Mouse (Mus musculus) thymus, adult 2 months (tissue): ENCODE results near the gene Gm815.

Experiments
- CTCF ChIP-seq: fragments of 200-500 bp; IDR thresholded peaks from 2 replicates; pipeline ENCODE4 v1.5.1; 2012; ENCODE audit warnings: mild to moderate bottlenecking, control low read depth, low read length, moderate library complexity, borderline replicate concordance; ENCODE audit not compliant: control insufficient read depth, poor library complexity, insufficient read depth; ENCODE audit errors: extremely low read depth
- POLR2A ChIP-seq: fragments of 200-500 bp; IDR thresholded peaks from 2 replicates; pipeline ENCODE4 v1.6.1; 2012; ENCODE audit warnings: mild to moderate bottlenecking, low read length, control low read depth, moderate library complexity; ENCODE audit not compliant: control insufficient read depth, poor library complexity, insufficient read depth; ENCODE audit errors: extremely low read depth

DNA sequence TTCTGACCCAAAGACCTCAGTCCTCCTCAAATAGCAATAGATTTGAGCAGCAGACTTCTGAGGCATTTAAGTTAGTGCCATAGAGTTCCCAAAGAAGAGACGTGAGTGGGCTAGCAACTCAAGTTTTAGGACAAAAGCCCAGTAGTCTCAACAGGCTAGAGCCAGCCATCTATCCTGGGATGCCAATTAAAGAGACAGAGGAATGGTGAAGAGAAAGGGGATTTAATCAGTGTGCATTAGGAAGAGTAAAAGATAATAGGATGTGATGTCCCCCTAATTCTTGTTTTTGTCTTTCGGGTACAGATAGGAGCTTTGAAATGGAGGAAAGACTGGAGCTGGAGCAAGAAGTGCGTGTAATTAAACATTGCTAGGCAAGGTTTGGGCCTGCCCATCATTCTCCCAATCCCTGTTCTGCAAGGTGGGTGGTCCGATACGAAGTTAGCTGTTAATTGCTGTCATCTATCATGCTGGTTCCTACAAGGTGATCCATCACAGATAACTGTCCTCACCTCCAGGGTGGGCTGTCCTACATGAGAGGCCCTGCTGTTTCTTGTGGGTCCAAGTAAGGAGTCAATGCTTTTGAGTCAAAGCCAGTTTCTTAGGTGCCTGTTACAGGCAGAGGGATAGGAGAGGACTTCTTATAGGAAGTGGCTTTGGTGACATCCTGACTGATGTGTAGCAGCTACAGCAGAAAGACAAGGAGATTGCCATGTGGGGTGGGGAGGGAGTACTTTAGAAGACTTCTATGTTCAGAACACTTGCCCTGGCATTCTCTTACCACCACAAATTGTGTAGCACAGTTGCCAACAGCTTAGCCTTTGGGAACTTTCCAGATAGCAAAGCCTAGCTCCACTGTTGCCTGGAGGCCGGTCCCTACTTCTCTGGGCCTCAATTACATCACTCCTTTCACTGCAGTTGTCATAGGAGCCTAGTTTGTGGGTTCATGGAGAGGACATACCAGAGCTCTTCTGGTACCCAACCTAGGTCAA, 44.9 kb downstream of the Gm815 start:
- TF ChIP-seq CTCF (no peak), POLR2A (no peak)
